Mouse (Mus musculus) liver, embryonic 16.5 days (tissue): Measurements from ENCODE around the gene Tmem9. TPM values are rescaled to one million over a fixed set of nuclear protein-coding genes. Genes with fewer than 3 reads are reported as not detected.
A peak's percentile ranks its signal among the peaks of the same experiment; 100 is the strongest.

Experiments used
- ATAC-seq: fragments of 200-750 bp; cut with Nextera tagmentation; 2 replicates; pipeline ENCODE4 v1.8.0; 2017; ENCODE audit warnings: low read depth, mild to moderate bottlenecking, moderate number of reproducible peaks, moderate library complexity
- H3K27ac ChIP-seq: fragments of 300-500 bp; sonication (generic); 2 replicates; pipeline ENCODE4 v1.5.1; 2014; ENCODE audit warnings: mild to moderate bottlenecking, low read length
- H3K27me3 ChIP-seq: fragments of 300-500 bp; sonication (generic); 2 replicates; pipeline ENCODE4 v1.6.1; 2014; ENCODE audit warnings: low read depth, low read length, mixed read lengths; ENCODE audit not compliant: control insufficient read depth, insufficient read depth
- H3K36me3 ChIP-seq: fragments of 300-500 bp; sonication (generic); 2 replicates; pipeline ENCODE4 v1.6.1; 2014; ENCODE audit warnings: mild to moderate bottlenecking; ENCODE audit not compliant: control insufficient read depth, insufficient read depth
- H3K4me1 ChIP-seq: fragments of 300-500 bp; sonication (generic); 2 replicates; pipeline ENCODE4 v1.6.1; 2014; ENCODE audit warnings: low read depth, low read length, mixed read lengths; ENCODE audit not compliant: control insufficient read depth
- H3K4me2 ChIP-seq: fragments of 300-500 bp; sonication (generic); 2 replicates; pipeline ENCODE4 v1.6.1; 2014; ENCODE audit warnings: low read depth, low read length, mixed read lengths
- H3K4me3 ChIP-seq: fragments of 300-500 bp; sonication (generic); 2 replicates; pipeline ENCODE4 v1.5.1; 2014; ENCODE audit warnings: low read depth, mild to moderate bottlenecking, low read length
- H3K9ac ChIP-seq: fragments of 300-500 bp; sonication (generic); 2 replicates; pipeline ENCODE4 v1.6.1; 2014; ENCODE audit warnings: low read depth, low read length
- H3K9me3 ChIP-seq: fragments of 300-500 bp; sonication (generic); replicated peaks from 2 replicates; pipeline ENCODE4 v1.6.1; 2016; ENCODE audit warnings: low read length; ENCODE audit not compliant: control insufficient read depth
- WGBS: fragments of 180-500 bp; shearing (Covaris S2); extraction: QIAGEN DNeasy Blood & Tissue Kit; methylation state at CpG from one replicate; pipeline ENCODE4 v1.1.7; 2014; ENCODE audit not compliant: insufficient replicate concordance; 5-methylcytosine and 5-hydroxymethylcytosine counted together
- polyA plus RNA-seq: library from polyadenylated mRNA; unstranded; fragments of >200 nt; fragmentation: Nextera tagmentation; extraction: Ambion mirVana; gene quantifications from 2 replicates; pipeline ENCODE4 v1.2.1, GENCODE M21; 2015

Tmem9 gene
- polyA plus RNA-seq, 1 experiment from 2014 or later = 92.9 TPM

DNA sequence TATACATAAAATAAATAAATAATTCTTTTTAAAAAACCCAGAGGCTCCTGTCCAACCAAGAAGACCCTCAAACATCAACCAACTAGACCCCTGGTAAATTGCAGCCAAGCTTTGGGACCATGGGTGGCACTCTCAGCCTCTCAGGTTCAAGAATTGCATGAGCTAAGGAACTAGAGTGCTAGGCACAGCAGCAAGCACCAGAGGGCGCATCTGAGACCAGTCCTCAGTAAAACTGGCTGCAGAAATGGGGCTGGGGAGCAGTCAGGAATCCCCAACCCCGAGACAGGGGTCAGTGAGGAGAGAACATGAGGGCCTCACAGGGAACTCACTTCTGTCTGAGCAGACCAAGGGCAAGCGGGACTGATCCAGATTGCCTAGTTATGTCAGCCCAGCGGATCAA is 37.8 kb downstream of the Tmem9 start:
- Histone ChIP-seq H3K9ac (no peak overlapping the region), H3K27me3 (peaks cover 29% of the 10 kb centered on the region), H3K4me1 (no peaks in the 10 kb centered on the region; the same call in 1 of the 2 replicates), H3K9me3 (no peaks in the 10 kb centered on the region), H3K27ac (no peak overlapping the region), H3K4me2 (no peak overlapping the region), H3K36me3 (no peaks in the 10 kb centered on the region), H3K4me3 (no peak overlapping the region)
- 14% methylated on average over 4 of the region's 4 CpGs for WGBS
- ATAC-seq = no peak

DNA sequence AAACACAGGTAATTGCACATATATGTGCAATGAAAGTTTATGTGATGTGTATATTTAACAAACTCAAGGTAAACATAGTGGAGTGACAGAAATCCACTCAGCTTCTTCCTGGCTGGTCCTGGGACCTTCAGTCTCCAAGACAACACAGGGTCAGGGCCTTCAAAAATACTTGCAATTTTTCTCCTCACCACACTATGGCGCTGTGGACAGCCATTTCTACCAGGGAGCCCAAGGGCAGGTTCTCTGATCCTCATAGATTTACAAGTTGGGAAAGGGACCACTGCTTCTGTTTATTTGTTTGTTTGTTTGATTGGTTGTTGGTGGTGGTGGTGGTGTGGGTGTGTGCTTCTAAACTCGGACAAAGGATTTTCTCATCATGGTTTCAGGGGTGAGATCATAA is 39.5 kb downstream of the Tmem9 start:
- WGBS = 4% methylated on average over 2 of the region's 2 CpGs
- Histone ChIP-seq H3K4me1 (peaks cover 5% of the 10 kb centered on the region), H3K4me3 (no peak overlapping the region), H3K27me3 (peaks cover 42% of the 10 kb centered on the region), H3K27ac (no peak overlapping the region), H3K9me3 (no peaks in the 10 kb centered on the region), H3K9ac (no peak overlapping the region), H3K36me3 (no peaks in the 10 kb centered on the region), H3K4me2 (no peak overlapping the region)
- ATAC-seq = no peak

DNA sequence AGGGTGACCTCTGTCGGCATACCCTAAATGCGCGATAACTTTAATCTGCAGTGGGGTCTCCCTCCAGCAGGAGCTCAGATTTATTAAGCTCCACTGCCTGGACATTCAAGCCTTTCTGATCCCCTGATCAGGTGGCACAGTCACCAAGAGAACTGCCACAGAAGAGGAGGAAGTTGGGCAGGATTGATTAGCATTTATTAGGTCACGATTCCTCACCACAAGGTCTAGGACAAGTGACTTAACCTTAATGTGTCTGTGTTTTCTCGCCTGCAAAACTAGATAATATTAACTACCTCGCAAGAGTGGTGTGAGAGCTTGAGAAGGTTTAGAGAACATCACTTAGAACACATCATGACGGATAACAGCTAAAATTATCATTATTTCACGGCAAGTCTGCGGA is 39.9 kb downstream of the Tmem9 start:
- H3K9ac ChIP-seq = no peak overlapping the region
- H3K9me3 ChIP-seq = no peaks in the 10 kb centered on the region
- peaks cover 47% of the 10 kb centered on the region for H3K27me3 ChIP-seq
- no peak for ATAC-seq
- 43% methylated on average over 9 of the region's 9 CpGs for WGBS
- no peaks in the 10 kb centered on the region for H3K36me3 ChIP-seq
- H3K4me1 ChIP-seq = peaks cover 5% of the 10 kb centered on the region
- H3K4me2 ChIP-seq = no peak overlapping the region
- H3K27ac ChIP-seq = no peak overlapping the region
- no peak overlapping the region for H3K4me3 ChIP-seq

DNA sequence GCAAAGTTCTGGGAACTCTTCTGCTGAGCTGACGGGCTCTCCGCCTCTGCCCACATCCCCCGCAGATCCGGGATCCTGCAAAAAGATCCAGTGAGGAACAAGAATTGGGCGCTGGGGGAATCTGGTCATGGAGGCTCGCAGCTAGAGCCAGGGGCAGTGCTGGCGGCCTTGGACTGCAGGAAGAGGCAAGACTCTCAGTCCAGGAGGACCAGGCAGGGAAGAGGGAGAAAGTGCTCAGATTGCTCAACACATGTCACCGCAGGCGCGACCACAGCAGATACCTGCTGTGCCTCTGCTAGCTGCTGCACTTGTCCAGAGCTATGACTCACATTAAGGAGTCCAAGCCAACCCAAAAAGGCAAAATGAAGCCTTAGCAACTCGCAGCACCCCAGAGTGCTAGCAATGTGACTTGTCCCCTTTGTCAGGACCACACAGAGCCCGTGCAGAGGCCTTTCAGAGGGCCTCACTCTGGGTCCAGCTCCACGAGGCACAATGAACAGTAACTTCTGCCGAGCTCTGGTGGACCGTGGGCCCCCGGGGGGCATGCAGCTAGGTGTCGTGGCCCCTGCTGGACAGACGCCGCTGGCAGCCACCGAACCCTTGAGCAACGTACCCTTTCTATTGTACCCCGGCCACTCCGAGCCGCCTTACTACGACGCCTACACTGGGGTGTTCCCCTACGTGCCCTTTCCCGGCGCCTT is 42.5 kb downstream of the Tmem9 start, which contains the start of gene Ascl5:
Gene Ascl5, plus strand, starts transcription at position 493 of the 701 bp plus-strand sequence.
- Histone ChIP-seq H3K36me3 (no peaks in the 10 kb centered on the region), H3K27me3 (peaks cover 49% of the 10 kb centered on the region), H3K27ac (no peak within 1 kb of the TSS), H3K4me1 (peaks cover 5% of the 10 kb centered on the region), H3K9ac (no peak within 1 kb of the TSS), H3K9me3 (no peaks in the 10 kb centered on the region), H3K4me2 (0 out of 2 replicates have a peak within 1 kb of the TSS, but pooled peaks have one; percentile 3), H3K4me3 (peak within 1 kb of the TSS; percentile 17; the same call in 1 of the 2 replicates)
- WGBS = 16% methylated on average over 29 of the region's 29 CpGs
- no peak for ATAC-seq

DNA sequence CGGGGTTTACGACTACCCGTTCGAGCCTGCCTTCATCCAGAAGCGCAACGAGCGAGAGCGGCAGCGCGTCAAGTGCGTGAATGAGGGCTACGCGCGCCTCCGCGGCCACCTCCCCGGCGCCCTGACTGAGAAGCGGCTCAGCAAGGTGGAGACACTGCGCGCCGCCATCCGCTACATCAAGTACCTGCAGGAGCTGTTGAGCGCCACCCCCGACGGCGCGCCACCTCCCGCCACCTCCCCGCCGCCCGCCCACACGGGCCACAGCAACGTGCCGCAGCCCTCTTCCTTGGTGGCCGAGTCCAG is 43.0 kb downstream of the Tmem9 start:
- H3K9me3 ChIP-seq = no peaks in the 10 kb centered on the region
- 0 out of 2 replicates have a peak overlapping the region, but pooled peaks have one; percentile 3 for H3K4me2 ChIP-seq
- H3K27me3 ChIP-seq = peaks cover 49% of the 10 kb centered on the region
- H3K4me1 ChIP-seq = peaks cover 5% of the 10 kb centered on the region
- WGBS = 2% methylated on average over 32 of the region's 36 CpGs
- no peak for ATAC-seq
- H3K4me3 ChIP-seq = peak overlapping the region; percentile 17; the same call in 1 of the 2 replicates
- no peak overlapping the region for H3K9ac ChIP-seq
- no peak overlapping the region for H3K27ac ChIP-seq
- H3K36me3 ChIP-seq = no peaks in the 10 kb centered on the region

DNA sequence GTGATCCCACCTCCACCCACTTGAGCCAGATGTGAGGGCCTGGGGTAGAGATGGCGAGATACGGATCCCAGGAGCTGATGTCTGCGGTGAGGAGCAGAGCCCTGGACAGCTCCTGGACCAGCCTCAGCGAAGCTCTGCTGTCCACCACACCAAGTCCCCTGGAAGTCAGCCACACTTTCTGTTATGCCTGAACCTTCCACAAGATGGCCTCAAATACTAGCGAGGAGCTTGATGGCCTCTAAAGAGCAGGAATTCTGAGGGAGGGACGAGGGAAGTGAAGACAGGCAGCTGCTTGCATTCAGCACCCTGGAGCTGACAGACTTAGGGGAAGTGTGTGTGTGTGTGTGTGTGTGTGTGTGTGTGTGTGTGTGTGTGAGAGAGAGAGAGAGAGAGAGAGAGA is 43.5 kb downstream of the Tmem9 start:
- 3% methylated on average over 6 of the region's 6 CpGs for WGBS
- no peaks in the 10 kb centered on the region for H3K36me3 ChIP-seq
- H3K9me3 ChIP-seq = no peaks in the 10 kb centered on the region
- no peak overlapping the region for H3K27ac ChIP-seq
- H3K4me2 ChIP-seq = no peak overlapping the region
- no peak for ATAC-seq
- H3K4me3 ChIP-seq = no peak overlapping the region
- peaks cover 49% of the 10 kb centered on the region for H3K27me3 ChIP-seq
- no peak overlapping the region for H3K9ac ChIP-seq
- H3K4me1 ChIP-seq = peaks cover 5% of the 10 kb centered on the region

DNA sequence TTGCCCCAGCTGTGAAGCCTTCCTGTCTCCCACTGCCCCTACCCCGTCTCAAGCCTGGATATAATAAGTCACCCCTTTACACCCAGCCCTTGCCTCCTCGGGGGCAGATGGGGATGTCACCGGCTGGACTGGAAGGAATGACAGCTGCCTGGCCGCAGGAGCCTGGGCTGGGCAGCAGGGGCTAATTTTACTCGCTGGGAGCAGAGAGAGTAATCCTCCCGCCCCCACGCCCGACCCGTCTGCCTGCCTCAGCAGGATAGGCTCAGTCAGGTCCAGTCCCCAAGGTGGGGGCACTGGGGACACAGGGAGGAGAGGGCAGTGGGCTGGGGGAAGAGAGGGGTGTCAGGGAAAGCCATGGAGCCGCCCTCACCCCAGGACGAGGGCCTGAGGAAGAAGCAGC is 44.6 kb downstream of the Tmem9 start, which contains the start of gene Cacna1s:
Gene Cacna1s, plus strand, starts transcription at position 204 of the 400 bp plus-strand sequence.
- ATAC-seq = no peak
- peaks cover 47% of the 10 kb centered on the region for H3K27me3 ChIP-seq
- H3K36me3 ChIP-seq = no peaks in the 10 kb centered on the region
- H3K4me1 ChIP-seq = peaks cover 5% of the 10 kb centered on the region
- H3K27ac ChIP-seq = no peak within 1 kb of the TSS
- H3K4me2 ChIP-seq = no peak within 1 kb of the TSS
- no peak within 1 kb of the TSS for H3K4me3 ChIP-seq
- WGBS = 45% methylated on average over 11 of the region's 11 CpGs
- no peaks in the 10 kb centered on the region for H3K9me3 ChIP-seq
- no peak within 1 kb of the TSS for H3K9ac ChIP-seq

DNA sequence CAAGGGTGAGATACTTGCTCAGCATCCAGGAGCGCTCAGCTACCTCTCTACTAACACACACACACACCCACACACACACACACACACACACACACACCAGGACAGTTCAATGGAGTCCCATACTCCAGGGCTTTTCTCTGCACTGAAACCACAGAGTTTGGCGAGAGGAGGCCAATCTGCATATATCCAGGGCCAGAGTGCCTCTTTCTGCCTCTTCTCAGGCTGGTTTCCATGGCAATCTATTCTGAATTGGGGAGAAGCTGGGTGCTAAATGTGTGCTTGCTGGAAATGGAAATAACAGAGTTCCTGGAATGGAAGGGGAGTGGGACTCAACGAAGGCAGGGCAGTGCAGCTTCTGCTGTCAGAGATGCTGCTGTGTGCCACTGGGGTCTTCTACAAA is 47.8 kb downstream of the Tmem9 start:
- H3K27ac ChIP-seq = no peak overlapping the region
- H3K27me3 ChIP-seq = peaks cover 23% of the 10 kb centered on the region
- no peak overlapping the region for H3K9ac ChIP-seq
- H3K4me2 ChIP-seq = no peak overlapping the region
- WGBS = 57% methylated on average over 3 of the region's 3 CpGs
- H3K4me1 ChIP-seq = peaks cover 5% of the 10 kb centered on the region
- H3K4me3 ChIP-seq = no peak overlapping the region
- no peaks in the 10 kb centered on the region for H3K36me3 ChIP-seq
- no peaks in the 10 kb centered on the region for H3K9me3 ChIP-seq
- ATAC-seq = no peak

DNA sequence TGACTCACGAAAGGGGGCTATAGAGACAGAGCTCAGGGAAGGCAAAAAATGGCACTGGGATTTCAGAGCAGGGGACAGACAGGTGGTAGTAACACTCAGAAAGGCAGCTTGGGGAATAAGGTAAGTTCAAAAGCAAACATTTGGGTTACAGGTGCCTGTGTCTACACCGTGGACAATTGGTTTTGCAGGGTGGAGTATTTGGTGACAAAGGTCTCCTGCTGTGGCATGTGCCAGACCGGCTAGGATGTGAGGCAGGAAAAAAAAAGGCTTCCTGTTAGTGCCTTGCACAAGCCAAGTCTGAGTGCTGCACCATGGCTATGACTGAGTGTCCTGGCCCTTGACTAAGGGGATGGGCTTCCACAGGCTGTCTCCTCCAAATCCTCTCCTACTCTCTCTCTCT is 50.6 kb downstream of the Tmem9 start:
- Histone ChIP-seq H3K4me2 (no peak overlapping the region), H3K27ac (no peak overlapping the region), H3K9ac (no peak overlapping the region), H3K27me3 (no peaks in the 10 kb centered on the region; the same call in 1 of the 2 replicates), H3K4me1 (no peaks in the 10 kb centered on the region; the same call in 1 of the 2 replicates), H3K36me3 (no peaks in the 10 kb centered on the region), H3K4me3 (no peak overlapping the region), H3K9me3 (no peaks in the 10 kb centered on the region)
- 24% methylated on average over 3 of the region's 3 CpGs for WGBS
- peak; percentile 37; the same call in 1 of the 2 replicates for ATAC-seq
